Mouse (Mus musculus) thymus, adult 2 months (tissue): Measurements from ENCODE around the gene Rapgef5.

Experiments
- CTCF ChIP-seq: fragments of 200-500 bp; IDR thresholded peaks from 2 replicates; pipeline ENCODE4 v1.5.1; 2012; ENCODE audit warnings: mild to moderate bottlenecking, control low read depth, low read length, moderate library complexity, borderline replicate concordance; ENCODE audit not compliant: control insufficient read depth, poor library complexity, insufficient read depth; ENCODE audit errors: extremely low read depth
- POLR2A ChIP-seq: fragments of 200-500 bp; IDR thresholded peaks from 2 replicates; pipeline ENCODE4 v1.6.1; 2012; ENCODE audit warnings: mild to moderate bottlenecking, low read length, control low read depth, moderate library complexity; ENCODE audit not compliant: control insufficient read depth, poor library complexity, insufficient read depth; ENCODE audit errors: extremely low read depth

DNA sequence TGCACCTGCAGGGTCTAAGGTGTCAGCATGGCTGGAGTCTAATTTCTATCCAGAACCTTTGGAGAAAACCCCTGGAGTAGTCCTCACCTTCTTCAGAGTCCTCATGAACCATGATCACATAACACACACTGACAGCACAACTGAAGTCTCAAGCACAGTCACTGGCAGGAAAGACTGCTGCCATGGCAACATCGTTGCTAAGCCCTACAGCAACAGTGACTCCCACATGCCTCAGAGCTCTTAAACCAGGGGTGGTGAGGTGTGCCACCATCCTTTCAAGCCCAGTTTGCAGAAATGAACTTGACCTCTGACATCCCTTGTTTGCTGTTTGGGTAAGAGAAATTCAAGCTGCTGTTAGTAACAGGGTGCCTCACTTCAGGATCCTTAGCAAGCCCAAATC lies 245.4 kb downstream of the Rapgef5 start:
- TF ChIP-seq CTCF (no peak), POLR2A (no peak)
